Mouse (Mus musculus) inflammation-experienced regulatory T-cells, adult 16 weeks (primary cell): ENCODE results near the gene Mrpl24. TPM values are rescaled to one million over a fixed set of nuclear protein-coding genes. Genes with fewer than 3 reads are reported as not detected.

Experiments
- polyA plus RNA-seq: library from polyadenylated mRNA; unstranded; fragments of 100-300 nt; shearing (Covaris generic); gene quantifications from one replicate; pipeline ENCODE4 v1.2.1, GENCODE M21; 2017

The Mrpl24 gene
- polyA plus RNA-seq: 128 TPM

DNA sequence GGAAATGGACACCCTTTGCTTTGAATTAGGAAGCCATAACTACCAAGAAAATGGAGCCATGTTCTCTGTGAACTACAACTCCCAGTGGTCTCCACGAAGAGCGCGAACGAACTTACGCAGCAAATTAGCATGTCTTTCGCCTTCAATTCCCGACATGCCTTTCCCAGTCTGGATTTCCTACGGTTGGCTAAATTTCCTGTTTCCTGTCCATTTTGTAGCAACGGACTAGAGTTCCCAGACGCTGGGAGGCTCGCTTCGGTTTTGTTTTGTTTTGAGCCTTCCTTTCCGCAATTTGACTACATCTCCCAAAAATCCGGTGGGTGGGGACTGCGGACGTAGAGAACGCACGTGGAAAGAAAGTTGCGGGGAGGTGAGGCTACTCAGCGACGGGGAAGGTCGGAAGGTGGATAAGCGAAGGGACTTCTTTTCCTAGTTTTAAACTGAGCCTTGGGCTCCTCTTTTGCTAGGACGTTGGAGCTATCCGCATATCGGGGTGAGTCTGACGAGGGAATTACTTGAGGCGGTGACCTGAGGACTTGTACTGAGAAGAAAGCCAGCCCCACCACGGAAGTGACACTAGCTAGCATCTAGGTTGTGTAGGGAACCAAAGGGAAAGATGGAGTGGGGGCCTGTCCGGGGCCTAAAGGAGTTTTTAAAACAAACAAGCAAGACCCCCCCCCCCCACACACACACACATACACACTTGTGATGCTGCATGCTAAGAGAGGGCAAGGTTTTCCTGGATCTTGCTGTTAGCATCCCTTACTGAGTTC is at the start of gene Mrpl24:
TSS of gene Mrpl24 (plus strand) at position 171 of the 773 bp plus-strand sequence.

DNA sequence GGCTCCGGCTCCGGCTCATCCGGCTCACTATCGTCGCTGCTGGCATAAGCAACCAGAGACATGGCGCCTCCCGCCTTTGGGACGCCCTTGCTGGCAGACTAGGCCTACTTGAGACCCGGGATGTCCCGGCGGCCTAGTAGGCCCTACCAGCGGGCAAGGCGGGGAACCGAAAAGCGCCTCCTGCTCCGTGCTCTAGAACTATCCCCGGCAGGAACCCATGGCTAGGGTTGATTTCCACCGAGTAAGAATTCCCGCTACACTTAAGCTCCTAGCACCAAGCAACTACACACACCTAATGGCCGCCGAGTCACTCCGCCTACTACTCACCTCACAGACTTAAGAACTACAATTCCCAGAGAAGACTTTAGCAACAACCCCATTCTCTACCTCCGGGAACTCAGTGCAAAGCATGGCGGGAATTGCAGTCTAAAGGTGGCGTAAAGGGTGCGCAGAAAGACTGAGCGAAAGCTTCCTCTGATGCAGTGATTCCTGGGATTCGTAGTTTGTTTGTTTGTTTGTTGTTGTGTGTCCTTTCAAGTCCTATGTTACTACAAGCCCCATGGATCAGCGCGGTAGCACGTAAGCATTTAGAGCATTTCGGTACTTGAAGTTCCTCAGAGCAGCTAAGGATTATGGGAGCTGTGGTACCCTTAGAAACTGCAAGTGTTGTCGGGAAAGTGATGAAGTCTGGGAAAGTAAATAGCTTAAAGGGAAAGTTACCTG is 33.9 kb upstream of the Mrpl24 start, which contains the start of gene Prcc:
TSS of gene Prcc (minus strand) at position 328 of the 723 bp plus-strand sequence.

DNA sequence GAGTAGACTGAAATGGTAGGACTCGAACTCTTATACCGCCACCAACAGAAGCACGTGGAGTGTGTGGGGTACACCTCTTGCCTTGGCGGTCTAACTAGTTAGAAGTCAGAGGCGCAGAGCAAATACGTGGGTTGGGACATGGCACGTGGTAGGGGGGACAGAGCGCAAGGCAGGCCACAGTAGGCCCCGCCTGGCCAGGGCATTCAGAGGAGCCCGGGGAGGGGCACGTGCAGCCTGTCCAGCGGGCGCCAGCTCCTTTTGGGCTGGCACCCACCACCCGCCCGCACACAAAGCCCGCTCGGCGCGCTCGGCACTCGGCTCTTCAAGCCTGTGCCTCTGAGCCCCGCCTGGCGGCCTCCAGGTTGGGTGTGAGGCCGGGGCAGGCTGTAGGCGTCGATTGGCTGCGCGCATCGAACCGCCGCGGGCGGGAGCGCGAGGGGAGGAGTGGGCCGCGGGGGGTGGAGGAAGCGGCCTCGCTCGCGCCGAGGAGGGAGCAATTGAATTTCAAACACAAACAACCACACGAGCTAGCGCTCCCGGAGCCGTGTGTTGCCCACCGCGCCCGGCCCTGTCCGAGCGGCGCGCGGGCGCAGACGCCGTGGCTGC is 13.3 kb upstream of the Mrpl24 start, which contains the start of gene Hdgf:
TSS of gene Hdgf (plus strand) at position 442 of the 606 bp plus-strand sequence.

DNA sequence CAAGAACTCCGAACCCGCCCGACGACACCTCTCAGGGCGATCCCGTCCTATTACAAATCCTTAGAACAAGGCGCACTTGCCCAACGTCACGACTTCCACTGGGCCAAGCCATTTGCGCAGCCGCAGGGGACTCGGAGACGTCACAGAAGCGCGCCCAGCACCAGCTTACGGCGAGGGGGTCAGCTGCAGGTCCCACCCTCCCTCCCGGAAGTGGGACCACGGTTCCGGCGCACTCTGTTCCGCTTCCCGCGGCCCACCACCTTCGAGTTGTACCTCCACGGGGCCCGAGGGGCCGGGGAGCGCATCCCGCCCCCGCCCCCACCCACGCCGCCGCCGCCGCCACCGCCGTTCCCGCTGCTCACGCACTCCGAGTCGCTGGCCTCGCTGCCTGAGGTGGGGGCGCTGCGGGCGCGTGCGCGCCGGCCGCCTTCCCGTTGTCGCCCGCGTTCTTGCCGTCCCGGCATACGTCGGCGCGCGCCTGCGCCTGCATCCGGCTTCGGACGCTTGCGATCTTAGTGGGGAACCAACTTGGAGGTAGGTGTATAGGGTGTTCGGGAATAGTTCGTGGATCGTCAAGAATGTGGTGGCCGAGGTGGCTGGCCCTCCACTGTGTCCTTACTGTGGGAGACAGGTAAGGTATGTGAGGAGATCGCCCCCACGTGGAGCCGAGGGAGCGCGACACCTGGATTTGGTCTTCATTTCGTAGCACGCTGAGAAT is 10.9 kb downstream of the Mrpl24 start, which contains the start of the genes Isg20l2 and Rrnad1:
TSS of gene Isg20l2 (plus strand) at position 237 of the 718 bp plus-strand sequence.
TSS of gene Rrnad1 (minus strand) at position 640 of the 718 bp plus-strand sequence.

DNA sequence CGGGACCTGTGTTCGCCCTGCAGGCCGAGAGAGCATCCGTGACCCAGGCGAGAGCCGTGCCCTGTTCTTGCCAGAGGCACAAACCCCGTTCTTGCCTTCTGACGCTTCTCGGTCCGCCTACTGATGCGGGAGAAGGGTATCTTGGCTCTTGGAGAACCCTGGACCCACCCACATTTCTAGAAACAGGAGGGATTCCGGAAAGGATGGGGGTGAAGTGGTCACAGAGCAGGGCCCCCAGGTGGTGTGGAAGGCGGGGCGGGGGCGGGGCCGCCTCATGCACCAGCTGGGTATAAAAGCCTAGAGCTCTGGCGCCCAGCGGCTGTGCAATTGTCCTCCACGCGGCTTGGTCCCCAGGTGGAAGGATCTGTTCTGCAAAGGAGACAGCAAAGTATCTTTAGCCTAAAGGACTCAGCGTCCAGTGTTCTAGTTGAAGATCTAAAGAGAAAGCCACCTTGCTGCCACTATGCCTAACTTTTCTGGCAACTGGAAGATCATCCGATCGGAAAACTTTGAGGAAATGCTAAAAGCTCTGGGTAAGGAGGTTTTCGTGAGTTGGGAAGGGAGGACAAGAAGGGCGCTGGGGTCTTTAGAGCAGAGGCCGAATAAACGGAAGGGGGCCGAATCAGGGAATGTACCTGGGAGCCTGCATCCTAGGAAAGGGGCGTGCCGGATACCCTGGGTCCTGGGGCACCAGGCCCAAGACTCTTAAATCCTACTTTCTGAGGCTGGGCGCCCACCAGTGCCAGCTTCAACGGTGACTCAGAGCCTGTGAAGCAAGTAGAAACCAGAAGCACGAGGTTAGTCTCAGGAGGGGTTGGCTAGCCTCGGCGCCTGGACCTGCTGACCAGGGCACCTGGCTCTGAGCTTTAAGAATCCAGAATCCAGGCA is 29.3 kb downstream of the Mrpl24 start, which contains the start of gene Crabp2:
TSS of gene Crabp2 (plus strand) at position 289 of the 888 bp plus-strand sequence.

DNA sequence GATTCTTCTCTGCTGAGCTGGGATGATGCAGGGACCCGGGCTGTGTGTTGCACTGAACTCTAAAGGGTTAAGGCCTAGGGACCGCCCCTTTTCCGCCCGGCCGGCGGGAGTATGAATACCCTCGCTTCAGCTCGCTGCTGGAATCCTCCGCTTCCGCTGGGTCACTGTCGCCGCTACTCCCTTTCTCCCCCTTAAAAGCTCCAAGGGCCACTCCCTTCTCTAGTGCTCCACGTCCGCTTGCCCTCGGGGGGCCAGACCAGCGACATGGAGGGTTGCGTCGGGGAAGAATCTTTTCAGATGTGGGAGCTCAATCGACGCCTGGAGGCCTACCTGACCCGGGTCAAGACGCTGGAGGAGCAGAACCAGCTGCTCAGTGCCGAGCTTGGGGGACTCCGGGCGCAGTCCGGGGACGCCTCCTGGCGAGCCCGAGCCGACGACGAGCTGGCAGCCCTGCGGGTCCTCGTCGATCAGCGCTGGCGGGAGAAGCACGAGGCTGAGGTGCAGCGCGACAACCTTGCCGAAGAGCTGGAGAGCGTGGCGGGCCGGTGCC is 51.7 kb downstream of the Mrpl24 start, which contains the start of gene Nes:
TSS of gene Nes (plus strand) at position 140 of the 550 bp plus-strand sequence.

Other genes starting within 250 kb of the Mrpl24 start
- 0.56 TPM for gene Lrrc71, start 170.9 kb upstream of the Mrpl24 start, polyA plus RNA-seq
- 0.11 TPM for gene Ntrk1, start 124.3 kb upstream of the Mrpl24 start, polyA plus RNA-seq
- gene Insrr, start 122.6 kb upstream of the Mrpl24 start, polyA plus RNA-seq: 0.98 TPM
- gene Pear1, start 95.2 kb upstream of the Mrpl24 start, polyA plus RNA-seq: 160 TPM
- gene Sh2d2a, start 72.8 kb upstream of the Mrpl24 start, polyA plus RNA-seq: 313 TPM
- 13.7 TPM for gene Prcc, start 33.9 kb upstream of the Mrpl24 start, polyA plus RNA-seq
- 29.0 TPM for gene Hdgf, start 13.2 kb upstream of the Mrpl24 start, polyA plus RNA-seq
- gene Isg20l2, start 10.8 kb downstream of the Mrpl24 start, polyA plus RNA-seq: 9.4 TPM
- 26.0 TPM for gene Rrnad1, start 11.2 kb downstream of the Mrpl24 start, polyA plus RNA-seq
- gene Crabp2, start 29.2 kb downstream of the Mrpl24 start, polyA plus RNA-seq: not detected
- not detected for gene Nes, start 51.6 kb downstream of the Mrpl24 start, polyA plus RNA-seq
- not detected for gene Bcan, start 80.7 kb downstream of the Mrpl24 start, polyA plus RNA-seq
- gene Hapln2, start 108.1 kb downstream of the Mrpl24 start, polyA plus RNA-seq: not detected
- gene Gpatch4, start 123.6 kb downstream of the Mrpl24 start, polyA plus RNA-seq: 36.8 TPM
- gene Naxe, start 139.0 kb downstream of the Mrpl24 start, polyA plus RNA-seq: 109 TPM
- gene Ttc24, start 158.8 kb downstream of the Mrpl24 start, polyA plus RNA-seq: not detected
- 0.85 TPM for gene Iqgap3, start 162.5 kb downstream of the Mrpl24 start, polyA plus RNA-seq
- gene Mef2d, start 222.9 kb downstream of the Mrpl24 start, polyA plus RNA-seq: 25.6 TPM